ENCODE assay signal across 9 mouse cellular contexts in genomic region chr3:59175234-59175633, GRCm38 (mm10). TPM values are rescaled to one million over a fixed set of nuclear protein-coding genes. Genes with fewer than 3 reads are reported as not detected.
DNase-seq lines count a peak whose midpoint lies in the region; ATAC-seq and TF ChIP-seq lines count a peak whose summit lies in the region.
"Had no signal": no experiment of that assay in that cellular context is flagged by ENCODE, and none has a peak within 500 bp of the region (broad histone marks: within the 10 kb centered on the region; RNA-seq: fewer than 3 reads in every experiment).

No protein-coding gene starts in this region.

- H3K9me3 ChIP-seq in neural tube, embryonic 11.5 days (ENCODE audit: control insufficient read depth, low read length): no peaks in the 10 kb centered on the region
- no peaks in the 10 kb centered on the region for H3K9me3 ChIP-seq in forebrain, embryonic 14.5 days (replicated peaks; ENCODE audit: control insufficient read depth, low read length)
- no peaks in the 10 kb centered on the region for H3K9me3 ChIP-seq in intestine, embryonic 15.5 days
- H3K9me3 ChIP-seq: embryonic facial prominence, embryonic 15.5 days had no signal

- H3K27ac ChIP-seq in neural tube, embryonic 11.5 days (ENCODE audit: low read depth, low read length): no peak overlapping the region
- H3K27ac ChIP-seq in bone marrow, adult 2 months (ENCODE audit: control insufficient read depth, insufficient read depth, low read depth, low read length, poor library complexity): no peak overlapping the region
- H3K27ac ChIP-seq in forebrain, embryonic 14.5 days (ENCODE audit: low read depth, low read length): no peak overlapping the region
- no peak overlapping the region for H3K27ac ChIP-seq in intestine, embryonic 15.5 days
- H3K27ac ChIP-seq: embryonic facial prominence, embryonic 15.5 days had no signal

- H3K4me1 ChIP-seq in neural tube, embryonic 11.5 days (ENCODE audit: control insufficient read depth, insufficient read depth, low read length): no peaks in the 10 kb centered on the region
- no peaks in the 10 kb centered on the region for H3K4me1 ChIP-seq in bone marrow, adult 2 months (ENCODE audit: control insufficient read depth, insufficient read depth, low read length)
- no peaks in the 10 kb centered on the region for H3K4me1 ChIP-seq in forebrain, embryonic 14.5 days (ENCODE audit: control insufficient read depth, insufficient read depth, low read length)
- H3K4me1 ChIP-seq in intestine, embryonic 15.5 days (replicated peaks): no peaks in the 10 kb centered on the region
- H3K4me1 ChIP-seq: embryonic facial prominence, embryonic 15.5 days had no signal

- H3K9ac ChIP-seq in neural tube, embryonic 11.5 days (ENCODE audit: low read length): no peak overlapping the region
- no peak overlapping the region for H3K9ac ChIP-seq in forebrain, embryonic 14.5 days (ENCODE audit: low read length)
- H3K9ac ChIP-seq in intestine, embryonic 15.5 days: no peak overlapping the region
- H3K9ac ChIP-seq: embryonic facial prominence, embryonic 15.5 days had no signal

- no peak overlapping the region for H3K4me2 ChIP-seq in neural tube, embryonic 11.5 days (ENCODE audit: low read depth)
- H3K4me2 ChIP-seq in forebrain, embryonic 14.5 days (ENCODE audit: low read length): no peak overlapping the region
- no peak overlapping the region for H3K4me2 ChIP-seq in intestine, embryonic 15.5 days (replicated peaks)
- H3K4me2 ChIP-seq: embryonic facial prominence, embryonic 15.5 days had no signal

- no peak overlapping the region for H3K4me3 ChIP-seq in neural tube, embryonic 11.5 days (ENCODE audit: low read depth, low read length)
- H3K4me3 ChIP-seq in bone marrow, adult 2 months (replicated peaks; ENCODE audit: control insufficient read depth, low read depth, low read length): no peak overlapping the region
- H3K4me3 ChIP-seq in forebrain, embryonic 14.5 days (ENCODE audit: low read depth, low read length): no peak overlapping the region
- H3K4me3 ChIP-seq in intestine, embryonic 15.5 days (replicated peaks): no peak overlapping the region
- H3K4me3 ChIP-seq: embryonic facial prominence, embryonic 15.5 days had no signal

- DNase-seq in neural tube, embryonic 11.5 days (ENCODE audit: low spot score): peak; percentile 44
- DNase-seq in neural tube, embryonic 10.5 days (ENCODE audit: extremely low spot score, low spot score): no peak
- peak; percentile 67 for DNase-seq in forebrain, embryonic 14.5 days (ENCODE audit: low spot score)
- DNase-seq in lung, adult 18-20 months: peak; percentile 19 to 34
- no peak for DNase-seq in c-Kit-positive CD71-positive TER-119-positive erythroid progenitor cells, embryonic 14.5 days (ENCODE audit: low spot score)

- ATAC-seq in neural tube, embryonic 11.5 days (ENCODE audit: insufficient read depth, low FRiP score, low TSS enrichment): no peak
- ATAC-seq in forebrain, embryonic 14.5 days: peak; percentile 79
- peak; percentile 78 for ATAC-seq in intestine, embryonic 15.5 days
- ATAC-seq in neutrophil, adult 5-6 weeks (ENCODE audit: extremely low read depth, insufficient number of reproducible peaks, low FRiP score, poor library complexity, severe bottlenecking): peak; percentile 91

- TF ChIP-seq POLR2A in bone marrow, adult 2 months (IDR thresholded peaks at IDR 0.05; ENCODE audit: borderline replicate concordance, control insufficient read depth, low read depth, low read length): no peak

- H3K27me3 ChIP-seq in neural tube, embryonic 11.5 days (ENCODE audit: control insufficient read depth, insufficient read depth, low read length): no peaks in the 10 kb centered on the region
- no peaks in the 10 kb centered on the region for H3K27me3 ChIP-seq in forebrain, embryonic 14.5 days (replicated peaks; ENCODE audit: control insufficient read depth, insufficient read depth, low read length)
- H3K27me3 ChIP-seq in intestine, embryonic 15.5 days (replicated peaks): no peaks in the 10 kb centered on the region
- H3K27me3 ChIP-seq: embryonic facial prominence, embryonic 15.5 days had no signal

- TF ChIP-seq CTCF in bone marrow, adult 2 months (IDR thresholded peaks at IDR 0.05; ENCODE audit: control insufficient read depth, insufficient read depth, low read length): peak; percentile 66

- no peaks in the 10 kb centered on the region for H3K36me3 ChIP-seq in neural tube, embryonic 11.5 days (ENCODE audit: control insufficient read depth, insufficient read depth, low read length)
- no peaks in the 10 kb centered on the region for H3K36me3 ChIP-seq in forebrain, embryonic 14.5 days (ENCODE audit: control insufficient read depth, insufficient read depth, low read length)
- H3K36me3 ChIP-seq in intestine, embryonic 15.5 days: no peaks in the 10 kb centered on the region
- H3K36me3 ChIP-seq: embryonic facial prominence, embryonic 15.5 days had no signal

- 41% methylated on average over 5 of the region's 5 CpGs for WGBS in neural tube, embryonic 11.5 days
- 23% methylated on average over 5 of the region's 5 CpGs for WGBS in bone marrow, adult 2 months
- WGBS in forebrain, embryonic 14.5 days: 46% methylated on average over 5 of the region's 5 CpGs
- WGBS in intestine, embryonic 15.5 days: 18% methylated on average over 5 of the region's 5 CpGs

RNA-seq across cellular contexts. Expression of gene Gpr87, which starts 19.7 kb away (rescaled TPM):
- polyA plus RNA-seq in neural tube, embryonic 11.5 days (2014; fragmentation: Nextera tagmentation; extraction: Ambion mirVana): not detected in 2 replicates
- polyA plus RNA-seq in bone marrow, adult 2 months (2011; ENCODE audit: insufficient read depth, insufficient read length, low replicate concordance, missing spikeins): not detected in 2 replicates
- polyA plus RNA-seq in forebrain, embryonic 14.5 days (2014; fragmentation: Nextera tagmentation; extraction: Ambion mirVana): not detected in 2 replicates
- polyA plus RNA-seq in intestine, embryonic 15.5 days (2015; fragmentation: Nextera tagmentation; extraction: Ambion mirVana): not detected in 2 replicates
- not detected in 2 replicates for total RNA-seq in neutrophil, adult 5-6 weeks (2017)

RNA-seq across cellular contexts. Expression of gene P2ry14, which starts 21.8 kb away (rescaled TPM):
- polyA plus RNA-seq in neural tube, embryonic 11.5 days (2014; fragmentation: Nextera tagmentation; extraction: Ambion mirVana): 1.1 and 1.9 TPM in 2 replicates
- 1.3 and 2.3 TPM in 2 replicates for polyA plus RNA-seq in bone marrow, adult 2 months (2011; ENCODE audit: insufficient read depth, insufficient read length, low replicate concordance, missing spikeins)
- polyA plus RNA-seq in forebrain, embryonic 14.5 days (2014; fragmentation: Nextera tagmentation; extraction: Ambion mirVana): 1.7 and 2.4 TPM in 2 replicates
- polyA plus RNA-seq in intestine, embryonic 15.5 days (2015; fragmentation: Nextera tagmentation; extraction: Ambion mirVana): 8.6 and 10.3 TPM in 2 replicates
- 1.2 and 1.3 TPM in 2 replicates for total RNA-seq in neutrophil, adult 5-6 weeks (2017)

RNA-seq across cellular contexts. Expression of gene P2ry13, which starts 35.4 kb away (rescaled TPM):
- 0.91 and 1.4 TPM in 2 replicates for polyA plus RNA-seq in neural tube, embryonic 11.5 days (2014; fragmentation: Nextera tagmentation; extraction: Ambion mirVana)
- polyA plus RNA-seq in bone marrow, adult 2 months (2011; ENCODE audit: insufficient read depth, insufficient read length, low replicate concordance, missing spikeins): 1.2 and 2.2 TPM in 2 replicates
- 1.7 and 2.4 TPM in 2 replicates for polyA plus RNA-seq in forebrain, embryonic 14.5 days (2014; fragmentation: Nextera tagmentation; extraction: Ambion mirVana)
- 1.2 and 1.6 TPM in 2 replicates for polyA plus RNA-seq in intestine, embryonic 15.5 days (2015; fragmentation: Nextera tagmentation; extraction: Ambion mirVana)
- total RNA-seq in neutrophil, adult 5-6 weeks (2017): 56.6 and 61.7 TPM in 2 replicates

Comparison
In these comparisons a context has a peak if more than half of its experiments do, and no peak if none do; other contexts are left out.
1. DNase-seq: peak in neural tube, embryonic 11.5 days (single experiment), forebrain, embryonic 14.5 days (single experiment) and lung, adult 18-20 months (2 of 2); none in neural tube, embryonic 10.5 days (single experiment) and c-Kit-positive CD71-positive TER-119-positive erythroid progenitor cells, embryonic 14.5 days (single experiment).